Comparison of ENCODE assay signal across 17 mouse cellular contexts in genomic region chr12:110953443-110953842, GRCm38 (mm10). TPM values are rescaled to one million over a fixed set of nuclear protein-coding genes. Genes with fewer than 3 reads are reported as not detected.
DNase-seq lines count a peak whose midpoint lies in the region; ATAC-seq and TF ChIP-seq lines count a peak whose summit lies in the region.
"Had no signal": no experiment of that assay in that cellular context is flagged by ENCODE, and none has a peak within 500 bp of the region (broad histone marks: within the 10 kb centered on the region; RNA-seq: fewer than 3 reads in every experiment).

No protein-coding gene starts in this region.

- no peak overlapping the region for H3K4me3 ChIP-seq in MEL (ENCODE audit: control insufficient read depth in 1 of 2, insufficient read depth in 1 of 2, low read depth in 2 of 2, low read length in 2 of 2)
- no peak overlapping the region for H3K4me3 ChIP-seq in embryonic fibroblast, embryonic 13.5 days (ENCODE audit: insufficient read depth, low read length)
- H3K4me3 ChIP-seq in liver, embryonic 14.5 days (ENCODE audit: insufficient read depth in 1 of 2, low read depth in 2 of 2, low read length in 2 of 2), result no peak overlapping the region
- no peak overlapping the region for H3K4me3 ChIP-seq in forebrain, embryonic 11.5 days (ENCODE audit: low read depth, low read length)
- H3K4me3 ChIP-seq: embryonic facial prominence, embryonic 10.5 days; forebrain, embryonic 13.5 days; heart, embryonic 15.5 days; hindbrain, embryonic 12.5 days; lung, embryonic 15.5 days had no signal

- peak; percentile 87 for DNase-seq in 3T3-L1 (ENCODE audit: low read depth, low spot score)
- peak; percentile 53 for DNase-seq in MEL (ENCODE audit: low read depth, low spot score)
- DNase-seq in liver, embryonic 14.5 days (ENCODE audit: low read depth in 3 of 3, low spot score in 3 of 3), result peak in 2 of 3 experiments; percentile 45 to 56
- no peak for DNase-seq in gastrocnemius, postnatal 25 days
- DNase-seq in cerebellum, postnatal 14 days, result no peak
- no peak for DNase-seq in forebrain, embryonic 11.5 days (ENCODE audit: low spot score)
- DNase-seq: kidney, postnatal 36 days; left cerebral cortex, postnatal 4 days; right cerebral cortex, adult 18-20 months; thymus, postnatal 25 days had no signal

- H3K4me1 ChIP-seq in MEL (ENCODE audit: control insufficient read depth in 1 of 2, insufficient read depth in 2 of 2, low read length in 2 of 2), result peaks cover 21 to 32% of the 10 kb centered on the region in 2 experiments
- peaks cover 7% of the 10 kb centered on the region for H3K4me1 ChIP-seq in embryonic fibroblast, embryonic 13.5 days (ENCODE audit: control insufficient read depth, insufficient read depth, low read length)
- H3K4me1 ChIP-seq in liver, embryonic 14.5 days (replicated peaks; ENCODE audit: control insufficient read depth in 2 of 2, insufficient read depth in 2 of 2, low read length in 1 of 2), result peaks cover 21 to 32% of the 10 kb centered on the region in 2 experiments
- no peaks in the 10 kb centered on the region for H3K4me1 ChIP-seq in forebrain, embryonic 11.5 days (replicated peaks; ENCODE audit: control insufficient read depth, insufficient read depth, low read length)
- H3K4me1 ChIP-seq: embryonic facial prominence, embryonic 10.5 days; forebrain, embryonic 13.5 days; hindbrain, embryonic 12.5 days; lung, embryonic 15.5 days had no signal

- peak; percentile 79 for ATAC-seq in liver, embryonic 14.5 days (ENCODE audit: insufficient read depth)
- no peak for ATAC-seq in forebrain, embryonic 11.5 days (replicated peaks; ENCODE audit: low FRiP score)
- ATAC-seq: forebrain, embryonic 13.5 days; intestine, embryonic 16.5 days had no signal

- peak overlapping the region; percentile 26 for H3K9ac ChIP-seq in MEL (ENCODE audit: control insufficient read depth, low read depth, low read length, poor library complexity, severe bottlenecking)
- peak overlapping the region; percentile 43; the same call in 1 of the 2 replicates for H3K9ac ChIP-seq in liver, embryonic 14.5 days (replicated peaks)
- no peak overlapping the region for H3K9ac ChIP-seq in forebrain, embryonic 11.5 days (ENCODE audit: low read length)
- H3K9ac ChIP-seq: forebrain, embryonic 13.5 days; heart, embryonic 15.5 days; hindbrain, embryonic 12.5 days; lung, embryonic 15.5 days had no signal

- no peak for TF ChIP-seq RAD21 in MEL (IDR thresholded peaks at IDR 0.05; ENCODE audit: low read depth, low read length)

- no peak for TF ChIP-seq EP300 in MEL (IDR thresholded peaks at IDR 0.05; ENCODE audit: low read depth in 1 of 2, low read length in 2 of 2)
- no peak for TF ChIP-seq EP300 in liver, embryonic 14.5 days (IDR thresholded peaks at IDR 0.05; ENCODE audit: low read depth)

- TF ChIP-seq POLR2A in MEL (IDR thresholded peaks at IDR 0.05; ENCODE audit: control insufficient read depth in 1 of 2, insufficient read depth in 1 of 2, low read depth in 1 of 2, low read length in 2 of 2, poor library complexity in 1 of 2), result no peak
- TF ChIP-seq POLR2A in embryonic fibroblast, embryonic 13.5 days (IDR thresholded peaks at IDR 0.05; ENCODE audit: low read depth, low read length), result no peak

- 61% methylated on average over 3 of the region's 3 CpGs for WGBS in liver, embryonic 14.5 days (ENCODE audit: insufficient replicate concordance)
- WGBS in forebrain, embryonic 11.5 days, result 90% methylated on average over 3 of the region's 3 CpGs

- no peak for TF ChIP-seq CTCF in MEL (IDR thresholded peaks at IDR 0.05 in 2 of 3, conservative IDR thresholded peaks at IDR 0.05 in 1 of 3; ENCODE audit: control insufficient read depth in 1 of 3, insufficient read depth in 1 of 3, low read depth in 2 of 3, low read length in 3 of 3, poor library complexity in 1 of 3, severe bottlenecking in 1 of 3)
- no peak for TF ChIP-seq CTCF in embryonic fibroblast, embryonic 13.5 days (IDR thresholded peaks at IDR 0.05; ENCODE audit: borderline replicate concordance, insufficient read depth, low read length)
- TF ChIP-seq CTCF in liver, embryonic 14.5 days (IDR thresholded peaks at IDR 0.05; ENCODE audit: low read depth), result no peak

- H3K9me3 ChIP-seq in MEL (replicated peaks; ENCODE audit: insufficient read depth, low read length), result no peaks in the 10 kb centered on the region
- no peaks in the 10 kb centered on the region for H3K9me3 ChIP-seq in liver, embryonic 14.5 days (ENCODE audit: control insufficient read depth, low read length)
- H3K9me3 ChIP-seq in forebrain, embryonic 11.5 days (ENCODE audit: control insufficient read depth, low read length), result no peaks in the 10 kb centered on the region
- H3K9me3 ChIP-seq: embryonic facial prominence, embryonic 10.5 days; forebrain, embryonic 13.5 days; heart, embryonic 15.5 days; hindbrain, embryonic 12.5 days; lung, embryonic 15.5 days had no signal

- peak overlapping the region; percentile 91 for H3K27ac ChIP-seq in MEL (ENCODE audit: control insufficient read depth, low read depth, low read length)
- H3K27ac ChIP-seq in embryonic fibroblast, embryonic 13.5 days (ENCODE audit: insufficient read depth, low read length), result peak overlapping the region; percentile 67; the same call in 1 of the 2 replicates
- peak overlapping the region; percentile 83 for H3K27ac ChIP-seq in liver, embryonic 14.5 days
- H3K27ac ChIP-seq in forebrain, embryonic 11.5 days (ENCODE audit: low read depth, low read length), result no peak overlapping the region
- H3K27ac ChIP-seq: embryonic facial prominence, embryonic 10.5 days; forebrain, embryonic 13.5 days; heart, embryonic 15.5 days; hindbrain, embryonic 12.5 days; lung, embryonic 15.5 days had no signal

- peaks cover 0 to 33% of the 10 kb centered on the region in 2 experiments; a peak in 2 of 4 replicates for H3K36me3 ChIP-seq in MEL (ENCODE audit: control insufficient read depth in 1 of 2, insufficient read depth in 2 of 2, low read length in 2 of 2)
- H3K36me3 ChIP-seq in liver, embryonic 14.5 days (replicated peaks; ENCODE audit: control insufficient read depth, insufficient read depth, low read depth), result no peaks in the 10 kb centered on the region; the same call in 1 of the 2 replicates
- H3K36me3 ChIP-seq in forebrain, embryonic 11.5 days (ENCODE audit: control insufficient read depth, insufficient read depth, low read length), result no peaks in the 10 kb centered on the region; the same call in 1 of the 2 replicates

- H3K27me3 ChIP-seq in MEL (ENCODE audit: control insufficient read depth in 1 of 2, insufficient read depth in 2 of 2, low read length in 2 of 2), result no peaks in the 10 kb centered on the region
- H3K27me3 ChIP-seq in liver, embryonic 14.5 days (ENCODE audit: control insufficient read depth, insufficient read depth, low read length), result no peaks in the 10 kb centered on the region
- no peaks in the 10 kb centered on the region for H3K27me3 ChIP-seq in forebrain, embryonic 11.5 days (ENCODE audit: control insufficient read depth, insufficient read depth, low read length)
- H3K27me3 ChIP-seq: forebrain, embryonic 13.5 days; heart, embryonic 15.5 days; hindbrain, embryonic 12.5 days; lung, embryonic 15.5 days had no signal

- H3K79me2 ChIP-seq in MEL (ENCODE audit: control insufficient read depth, insufficient read depth, low read length, poor library complexity), result no peaks in the 10 kb centered on the region

- H3K4me2 ChIP-seq in liver, embryonic 14.5 days (ENCODE audit: low read depth), result peak overlapping the region; percentile 49
- H3K4me2 ChIP-seq in forebrain, embryonic 11.5 days (ENCODE audit: low read depth, low read length, severe bottlenecking), result no peak overlapping the region
- H3K4me2 ChIP-seq: forebrain, embryonic 13.5 days; heart, embryonic 15.5 days; hindbrain, embryonic 12.5 days; lung, embryonic 15.5 days had no signal

TF ChIP-seq in MEL, 35 proteins besides CTCF, POLR2A, EP300 and RAD21:
- TF ChIP-seq MYB (IDR thresholded peaks at IDR 0.05; ENCODE audit: low read depth, low read length), result no peak
- no peak for TF ChIP-seq ZKSCAN1 (IDR thresholded peaks at IDR 0.05; ENCODE audit: low read depth, low read length)
- TF ChIP-seq MAZ (IDR thresholded peaks at IDR 0.05; ENCODE audit: low read depth, low read length), result no peak
- TF ChIP-seq USF1 (IDR thresholded peaks at IDR 0.05; ENCODE audit: low read depth, low read length), result no peak
- no peak for TF ChIP-seq USF2 (IDR thresholded peaks at IDR 0.05; ENCODE audit: borderline replicate concordance in 1 of 2, insufficient read depth in 1 of 2, low read depth in 1 of 2, low read length in 2 of 2)
- TF ChIP-seq GABPA (IDR thresholded peaks at IDR 0.05; ENCODE audit: low read depth, low read length), result no peak
- no peak for TF ChIP-seq POLR2AphosphoS5 (IDR thresholded peaks at IDR 0.05; ENCODE audit: borderline replicate concordance, low read depth, low read length)
- TF ChIP-seq MEF2A (IDR thresholded peaks at IDR 0.05; ENCODE audit: extremely low read depth, insufficient replicate concordance, low read depth, low read length, poor library complexity, severe bottlenecking), result no peak
- no peak for TF ChIP-seq GATA1 (IDR thresholded peaks at IDR 0.05; ENCODE audit: low read depth, low read length)
- TF ChIP-seq TCF12 (IDR thresholded peaks at IDR 0.05; ENCODE audit: low read depth, low read length), result no peak
- TF ChIP-seq UBTF (IDR thresholded peaks at IDR 0.05; ENCODE audit: borderline replicate concordance, insufficient read depth, low read depth, low read length), result no peak
- TF ChIP-seq ELF1 (IDR thresholded peaks at IDR 0.05; ENCODE audit: low read depth, low read length), result no peak
- no peak; the same call in 1 of the 2 replicates for TF ChIP-seq SIN3A (IDR thresholded peaks at IDR 0.05; ENCODE audit: low read length)
- TF ChIP-seq RCOR1 (IDR thresholded peaks at IDR 0.05; ENCODE audit: low read depth, low read length), result no peak
- no peak for TF ChIP-seq MAX (IDR thresholded peaks at IDR 0.05; ENCODE audit: low read length)

RNA-seq across cellular contexts. Expression of gene Ankrd9, which starts 25.4 kb away (rescaled TPM):
- 17.8 and 26.0 TPM in 2 replicates for total RNA-seq in MEL (2012; rRNA removed)
- 10 to 100 TPM in 1 of 2 experiments, not detected in 1; 13.8 TPM for polyA plus RNA-seq in MEL (2012; ENCODE audit: insufficient read depth in 1 of 2, insufficient read length in 2 of 2, low read depth in 1 of 2, low replicate concordance in 2 of 2, missing spikeins in 1 of 2)
- polyA plus RNA-seq in embryonic fibroblast, embryonic 13.5 days (2011; ENCODE audit: insufficient read length, low read depth, missing spikeins), result 3.3 and 3.8 TPM in 2 replicates
- 47.4 and 57.4 TPM in 2 replicates for polyA plus RNA-seq in liver, embryonic 14.5 days (2012; rRNA removed)
- polyA plus RNA-seq in liver, embryonic 14.5 days (2014; fragmentation: Nextera tagmentation; extraction: Ambion mirVana), result 41.8 and 49.8 TPM in 2 replicates
- 100 to 1,000 TPM; 130 to 154 TPM for total RNA-seq in gastrocnemius, postnatal 25 days (2021)
- polyA plus RNA-seq in forebrain, embryonic 11.5 days (2014; fragmentation: Nextera tagmentation; extraction: Ambion mirVana), result 16.9 and 18.9 TPM in 2 replicates

Comparison
In these comparisons a context has a peak if more than half of its experiments do, and no peak if none do; other contexts are left out.
1. DNase-seq: peak in 3T3-L1 (single experiment), MEL (single experiment) and liver, embryonic 14.5 days (2 of 3); none in gastrocnemius, postnatal 25 days (single experiment), cerebellum, postnatal 14 days (0 of 2) and forebrain, embryonic 11.5 days (single experiment).